Mouse (Mus musculus): ENCODE data around the gene Mill2.

Gene Mill2

GRCm38 (mm10) chr7:18873253-18873652 is 33.5 kb downstream of the Mill2 start:
- DNase-seq (ENCODE audit: low read depth, low spot score) = peak; percentile 72

GRCm38 (mm10) chr7:18875372-18875771 is 35.6 kb downstream of the Mill2 start:
- DNase-seq (ENCODE audit: low read depth, low spot score) = no peak

- no peak for DNase-seq (ENCODE audit: low read depth, low spot score)
Measured at GRCm38 (mm10) chr7:18878691-18879090, 38.9 kb downstream of the Mill2 start.

GRCm38 (mm10) chr7:18883991-18884744 is 44.4 kb downstream of the Mill2 start:
- DNase-seq (ENCODE audit: low read depth, low spot score) = no peak

GRCm38 (mm10) chr7:18884745-18885422 is 45.1 kb downstream of the Mill2 start:
- DNase-seq (ENCODE audit: low read depth, low spot score) = no peak

GRCm38 (mm10) chr7:18886963-18887362 is 47.2 kb downstream of the Mill2 start:
- no peak for DNase-seq (ENCODE audit: low read depth, low spot score)

GRCm38 (mm10) chr7:18890848-18891247 is 51.1 kb downstream of the Mill2 start:
- DNase-seq (ENCODE audit: low read depth, low spot score) = no peak

- peak; percentile 75 for DNase-seq (ENCODE audit: low read depth, low spot score)
Measured at GRCm38 (mm10) chr7:18891872-18892599, 52.3 kb downstream of the Mill2 start.

GRCm38 (mm10) chr7:18893009-18893408 is 53.2 kb downstream of the Mill2 start:
- no peak for DNase-seq (ENCODE audit: low read depth, low spot score)

GRCm38 (mm10) chr7:18893651-18894430 is 54.1 kb downstream of the Mill2 start:
- DNase-seq (ENCODE audit: low read depth, low spot score) = no peak

- no peak for DNase-seq (ENCODE audit: low read depth, low spot score)
Measured at GRCm38 (mm10) chr7:18896536-18896935, 56.8 kb downstream of the Mill2 start.

- no peak for DNase-seq (ENCODE audit: low read depth, low spot score)
Measured at GRCm38 (mm10) chr7:18900513-18900912, 60.7 kb downstream of the Mill2 start.

- DNase-seq (ENCODE audit: low read depth, low spot score) = no peak
Measured at GRCm38 (mm10) chr7:18902486-18902885, 62.7 kb downstream of the Mill2 start.

GRCm38 (mm10) chr7:18904971-18905370 is 65.2 kb downstream of the Mill2 start:
- DNase-seq (ENCODE audit: low read depth, low spot score) = no peak

GRCm38 (mm10) chr7:18909797-18910196 is 70.0 kb downstream of the Mill2 start:
- DNase-seq (ENCODE audit: low read depth, low spot score) = no peak

GRCm38 (mm10) chr7:18910241-18910831 is 70.6 kb downstream of the Mill2 start, which contains the start of gene Ccdc61:
Gene Ccdc61, minus strand, starts transcription at chr7:18910415.
- DNase-seq (ENCODE audit: low read depth, low spot score) = peak; percentile 97

Measured in embryo, embryonic 11.5 days (tissue).